Mouse (Mus musculus) G1E (cell line): ENCODE measurements around the gene Mafg.

Experiments
- CTCF ChIP-seq: IDR thresholded peaks from 2 replicates; pipeline ENCODE4 v1.5.1; 2012; ENCODE audit warnings: low read depth, low read length, inconsistent platforms, mixed read lengths
- GATA1 ChIP-seq: IDR thresholded peaks from 2 replicates; pipeline ENCODE4 v1.6.1; 2012; ENCODE audit warnings: borderline replicate concordance, low read length, inconsistent platforms, mixed read lengths
- POLR2AphosphoS5 ChIP-seq: IDR thresholded peaks from 2 replicates; pipeline ENCODE4 v1.6.1; 2012; ENCODE audit warnings: low read depth, low read length, inconsistent platforms; ENCODE audit not compliant: insufficient replicate concordance
- TAL1 ChIP-seq: conservative IDR thresholded peaks from 2 replicates; pipeline ENCODE4 v1.6.1; 2012; ENCODE audit warnings: low read depth, low read length, inconsistent platforms, mixed read lengths

DNA sequence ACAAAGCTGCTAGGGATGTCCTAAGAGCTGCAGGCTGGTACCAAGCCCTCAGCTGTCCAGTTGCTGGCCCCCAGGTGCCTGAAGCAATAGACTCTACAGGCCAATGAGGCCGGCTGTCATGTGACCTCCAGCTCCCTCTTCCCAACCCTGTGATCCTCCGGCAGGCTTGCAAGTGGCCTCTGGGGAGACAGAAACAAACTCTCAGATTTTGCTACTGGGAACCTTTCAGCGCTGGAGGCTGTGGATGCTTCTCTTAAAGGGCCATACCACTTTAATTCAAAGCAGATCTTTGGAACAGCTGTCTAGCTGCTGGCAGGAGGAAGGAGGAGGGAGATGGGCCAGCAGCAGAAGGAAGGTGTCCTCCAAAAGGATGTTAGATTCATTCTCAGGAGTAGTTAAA lies 33.2 kb upstream of the Mafg start:
- TF ChIP-seq CTCF (no peak), TAL1 (no peak), GATA1 (no peak), POLR2AphosphoS5 (no peak)
